Mouse (Mus musculus): Measurements from ENCODE around the gene Abhd14a.

DNA sequence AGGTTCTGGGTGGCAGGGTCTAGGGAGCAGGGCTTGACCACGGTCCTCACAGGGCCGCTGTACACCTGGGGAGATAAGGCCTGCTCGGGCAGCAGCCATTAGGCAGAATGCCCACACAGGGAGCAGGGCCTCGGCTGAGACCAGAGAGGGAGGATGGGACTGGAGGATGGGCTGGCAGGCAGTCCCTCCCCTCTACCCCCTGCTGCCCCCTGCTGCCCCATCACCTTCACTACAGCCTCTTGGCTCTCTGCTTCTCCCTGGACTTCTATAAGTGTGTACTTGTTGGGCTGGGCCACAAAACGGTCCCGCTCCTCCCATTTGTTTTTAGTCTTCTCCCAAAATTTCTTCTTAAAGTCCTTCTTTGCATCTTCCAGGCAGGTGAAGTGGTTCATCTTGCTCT lies 27.0 kb upstream of the Abhd14a start:
- TF ChIP-seq CTCF (IDR thresholded peaks at IDR 0.05) (peak; percentile 82), POLR2A (IDR thresholded peaks at IDR 0.05; ENCODE audit: insufficient read depth, low read depth, low read length) (no peak), EP300 (IDR thresholded peaks at IDR 0.05; ENCODE audit: insufficient read depth, low read depth, low read length) (peak; percentile 70; the same call in 1 of the 2 replicates)
